Mouse (Mus musculus): Measurements from ENCODE around the gene Tmem59l. TPM values are rescaled to one million over a fixed set of nuclear protein-coding genes. Genes with fewer than 3 reads are reported as not detected.

Gene Tmem59l
- total RNA-seq, 2 experiments from 2014 or later, result not detected

DNA sequence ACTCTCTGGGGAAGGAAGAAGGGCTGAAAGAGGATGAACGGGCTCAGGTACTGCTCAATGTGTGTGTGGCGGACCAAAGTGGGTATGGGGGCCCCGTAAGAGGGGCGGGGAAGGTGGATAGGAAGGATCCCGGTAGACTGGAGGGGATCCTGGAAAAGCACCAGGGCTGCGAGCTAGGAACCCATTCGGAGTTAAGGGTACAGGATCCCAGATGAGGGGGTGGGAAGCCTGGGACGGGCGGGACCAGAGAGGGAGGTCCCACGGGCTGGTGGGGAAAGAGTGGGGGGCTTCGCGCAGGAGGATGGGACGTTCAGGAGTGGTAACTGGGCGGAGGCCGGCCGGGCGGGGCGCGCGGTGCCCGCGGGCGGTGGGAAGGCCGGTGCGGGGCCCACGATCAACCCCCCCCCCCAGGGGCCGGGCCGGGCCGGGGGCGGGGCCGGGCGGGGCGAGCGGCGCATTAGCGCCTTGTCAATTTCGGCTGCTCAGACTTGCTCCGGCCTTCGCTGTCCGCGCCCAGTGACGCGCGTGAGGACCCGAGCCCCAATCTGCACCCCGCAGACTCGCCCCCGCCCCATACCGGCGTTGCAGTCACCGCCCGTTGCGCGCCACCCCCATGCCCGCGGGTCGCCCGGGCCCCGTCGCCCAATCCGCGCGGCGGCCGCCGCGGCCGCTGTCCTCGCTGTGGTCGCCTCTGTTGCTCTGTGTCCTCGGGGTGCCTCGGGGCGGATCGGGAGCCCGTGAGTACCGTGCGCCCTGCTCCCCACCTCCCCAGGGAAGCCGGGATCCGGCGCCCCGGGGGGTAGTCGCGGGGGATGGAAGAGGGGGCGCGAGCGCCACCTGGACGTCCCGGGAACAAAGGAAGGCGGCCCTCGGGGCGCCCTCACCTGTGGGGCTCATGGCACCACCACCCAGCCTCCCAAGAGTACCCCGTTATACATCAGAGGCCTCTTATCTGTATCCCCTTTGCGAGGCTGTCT, 5.8 kb upstream of the Tmem59l start, which contains the start of gene Crlf1:
Gene Crlf1 (plus strand): TSS at position 495 of the 977 bp plus-strand sequence.
- DNase-seq, result no peak

DNA sequence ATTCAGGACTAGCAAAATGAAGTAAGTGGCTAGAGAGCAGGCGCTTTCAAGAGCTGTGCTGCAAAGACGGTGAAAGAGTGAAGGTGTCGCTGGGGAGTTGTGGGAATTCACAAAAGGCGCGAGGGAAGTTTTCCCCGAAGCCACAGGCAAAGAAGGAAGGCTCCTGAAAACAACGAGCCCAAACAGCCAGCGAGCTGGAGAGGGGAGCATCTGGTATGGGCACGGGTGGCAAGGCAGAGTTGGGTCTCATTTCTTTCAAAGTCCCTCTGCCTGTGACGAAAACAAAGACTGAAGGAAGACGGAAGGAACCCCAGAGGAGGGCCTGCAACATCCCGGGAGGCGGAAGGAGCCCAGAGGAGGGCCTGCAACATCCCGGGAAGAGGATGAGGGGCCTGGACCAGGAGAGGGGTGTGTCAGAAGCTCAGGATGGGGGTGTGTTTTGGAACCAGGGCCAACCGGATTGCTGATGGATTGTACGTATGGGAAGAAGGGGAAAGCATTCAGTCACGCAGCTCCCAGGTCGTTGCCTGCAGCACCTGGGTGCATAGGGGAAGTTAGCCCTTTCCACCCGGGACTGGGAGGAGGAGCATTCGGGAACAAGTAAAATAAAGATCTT, 3.8 kb upstream of the Tmem59l start:
- no peak for DNase-seq
- intact Hi-C loops (cut with DNase I; ENCODE audit: low total_unique reads), result loop anchor here (10.0 kb wide), 1 partner anchor 46 kb away; no protein-coding TSS in a partner anchor

More for the DNA sequence above, 5.8 kb upstream of the Tmem59l start, which contains the start of gene Crlf1:
- intact Hi-C loops (cut with DNase I; ENCODE audit: low total_unique reads), result loop anchor here (10.0 kb wide), 1 partner anchor 48 kb away; no protein-coding TSS in a partner anchor

DNA sequence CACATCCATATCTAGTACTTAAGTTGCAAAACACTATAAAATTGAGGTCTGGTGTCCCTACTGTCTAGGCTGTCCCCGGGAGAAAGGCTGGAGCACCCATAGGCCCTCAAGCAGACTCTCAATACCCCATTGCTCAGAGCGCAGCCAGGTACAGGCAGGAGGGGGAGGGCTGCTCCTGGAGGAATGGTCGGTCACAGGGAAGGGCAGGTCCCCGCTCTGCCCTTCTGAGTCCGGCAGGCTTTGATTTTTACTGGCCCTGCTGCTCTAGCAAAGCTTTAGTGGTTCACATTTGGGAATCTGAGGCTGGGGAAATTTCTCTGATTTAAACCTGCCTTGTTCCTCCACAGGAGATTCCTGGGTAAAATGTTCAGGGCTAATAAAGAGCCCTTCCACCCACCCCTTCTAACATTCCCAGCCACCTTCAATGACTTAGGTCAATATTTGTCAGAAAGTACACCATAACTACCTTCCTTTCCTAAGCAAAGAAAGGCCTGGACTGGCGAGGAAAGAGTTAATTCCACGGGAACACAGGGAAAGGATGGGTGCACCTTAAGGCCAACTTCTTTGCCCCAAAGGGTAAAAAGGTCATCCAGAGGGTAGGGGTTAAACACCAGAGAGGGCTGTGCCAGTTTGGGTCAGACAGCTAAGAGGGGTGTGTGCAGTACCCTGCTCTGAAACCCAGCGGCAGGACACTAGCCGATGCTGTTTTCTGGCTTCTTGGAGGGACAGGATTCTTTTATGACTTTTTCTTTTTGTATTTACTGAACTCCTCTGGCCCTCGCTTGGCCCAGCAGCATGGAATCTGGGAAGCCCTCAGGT, 3.1 kb upstream of the Tmem59l start:
- intact Hi-C loops (cut with DNase I; ENCODE audit: low total_unique reads), result loop anchor here (10.0 kb wide), 1 partner anchor 45 kb away; no protein-coding TSS in a partner anchor
- no peak for DNase-seq

DNA sequence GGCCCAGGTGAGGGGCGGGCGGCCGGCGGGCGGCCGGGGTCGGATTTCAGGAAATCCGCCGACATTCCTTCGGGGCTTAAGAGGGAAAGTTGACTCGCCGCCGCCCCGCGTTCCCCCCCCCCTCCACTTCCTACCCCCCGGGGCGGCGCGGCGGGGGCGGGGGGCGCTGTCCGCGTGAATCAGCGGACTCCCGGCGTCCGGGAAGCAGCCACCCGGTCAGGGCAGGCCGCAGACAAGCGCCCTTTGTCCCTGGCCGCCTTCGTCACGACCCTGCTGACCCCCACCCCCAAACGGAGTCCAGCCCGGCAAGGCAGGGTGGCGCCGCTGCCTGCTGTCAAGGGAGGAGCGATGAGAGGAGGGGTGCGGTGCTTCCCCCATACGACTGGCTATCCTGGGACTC, 2.4 kb upstream of the Tmem59l start:
- no peak for DNase-seq
- intact Hi-C loops (cut with DNase I; ENCODE audit: low total_unique reads), result no loop called here

DNA sequence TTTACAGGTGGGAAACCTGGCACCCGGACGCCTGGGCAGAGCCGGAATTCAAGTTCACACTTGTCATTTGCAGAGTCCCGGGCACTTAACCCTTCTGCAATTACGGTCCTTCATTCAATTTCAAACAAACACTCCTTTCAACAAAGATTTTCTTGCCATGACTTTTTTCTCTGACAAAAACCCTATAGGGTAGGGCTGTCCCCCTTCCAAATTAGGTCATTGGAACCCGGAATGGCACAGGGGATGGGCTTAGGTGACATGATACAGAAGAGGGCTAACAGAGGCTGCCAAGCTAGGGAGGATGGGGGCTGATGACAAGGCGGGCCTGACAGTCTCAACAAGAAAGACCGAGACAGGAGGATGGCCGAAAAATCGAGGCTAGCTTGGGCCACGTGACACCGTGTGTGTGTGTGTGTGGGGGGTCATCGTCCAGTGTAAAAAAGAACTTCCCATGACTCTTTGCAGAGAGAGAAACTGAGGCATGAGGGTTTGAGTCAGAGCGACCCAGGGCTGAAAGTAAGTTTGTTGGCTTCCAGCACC, 1.8 kb upstream of the Tmem59l start:
- intact Hi-C loops (cut with DNase I; ENCODE audit: low total_unique reads), result no loop called here
- DNase-seq, result no peak

DNA sequence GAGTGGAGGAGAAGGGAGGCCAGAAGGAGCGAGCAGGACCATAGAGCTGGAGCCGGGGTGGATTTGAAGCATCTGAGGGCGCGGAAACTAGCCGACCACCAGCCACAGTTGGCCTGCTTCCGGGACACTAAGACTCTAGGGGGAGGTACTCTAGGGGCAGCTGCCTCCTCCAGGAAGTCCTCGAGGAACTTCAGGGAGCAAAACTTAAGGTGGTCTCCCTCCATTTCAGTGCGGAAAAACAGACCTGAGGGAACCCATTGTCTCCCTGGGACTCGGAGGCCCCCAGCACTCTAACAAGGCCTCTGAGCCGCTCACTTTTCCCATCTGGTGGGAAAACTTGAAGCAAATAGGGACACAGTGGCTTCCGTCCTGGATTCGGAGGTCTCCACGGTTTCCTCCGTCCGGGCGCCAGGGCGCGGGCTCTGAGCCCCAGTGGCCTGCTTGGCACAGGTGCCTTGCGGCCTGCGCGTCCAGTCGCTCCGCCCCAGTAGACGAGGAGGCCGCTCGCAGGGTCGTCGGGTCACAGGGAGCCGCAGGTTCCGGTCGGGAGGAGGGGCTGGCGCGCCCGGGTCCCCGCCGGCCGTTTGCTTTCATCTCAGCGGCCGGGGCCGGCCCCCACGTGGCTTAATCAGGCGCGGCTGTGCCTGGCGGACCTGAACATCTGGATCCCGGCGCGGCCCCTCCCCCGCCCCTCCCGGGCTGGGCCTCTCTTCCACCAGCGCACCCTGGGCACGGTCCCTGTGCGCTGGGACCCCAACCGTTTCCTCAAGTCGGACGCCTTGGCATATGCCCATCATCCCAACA, 1.0 kb upstream of the Tmem59l start:
- DNase-seq, result no peak
- intact Hi-C loops (cut with DNase I; ENCODE audit: low total_unique reads), result no loop called here

DNA sequence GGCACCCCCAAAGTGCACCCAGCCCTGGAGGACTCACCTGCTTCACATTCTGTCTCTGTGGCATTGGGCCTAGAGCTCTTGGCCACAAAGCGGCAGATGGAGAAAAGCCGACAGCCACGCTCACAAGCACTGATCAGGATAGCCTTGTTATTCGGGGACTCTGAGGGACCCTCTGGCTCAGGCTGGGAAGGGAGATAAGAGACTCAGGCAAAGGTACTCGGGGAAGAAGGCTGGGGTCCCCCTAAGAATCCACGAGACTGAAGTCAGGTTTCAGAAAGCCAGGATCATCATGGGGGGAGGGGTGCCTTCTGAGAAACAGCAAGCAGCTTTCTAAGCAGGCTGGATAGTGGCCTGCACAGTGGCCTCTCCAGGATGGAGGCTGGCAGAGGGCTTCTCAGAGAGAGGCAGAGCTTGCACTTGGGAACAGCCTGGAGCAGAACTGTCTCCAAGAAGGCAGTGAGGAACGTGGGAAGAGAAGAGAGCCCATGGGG, 922 bp downstream of the Tmem59l start:
- no peak for DNase-seq
- intact Hi-C loops (cut with DNase I; ENCODE audit: low total_unique reads), result no loop called here

DNA sequence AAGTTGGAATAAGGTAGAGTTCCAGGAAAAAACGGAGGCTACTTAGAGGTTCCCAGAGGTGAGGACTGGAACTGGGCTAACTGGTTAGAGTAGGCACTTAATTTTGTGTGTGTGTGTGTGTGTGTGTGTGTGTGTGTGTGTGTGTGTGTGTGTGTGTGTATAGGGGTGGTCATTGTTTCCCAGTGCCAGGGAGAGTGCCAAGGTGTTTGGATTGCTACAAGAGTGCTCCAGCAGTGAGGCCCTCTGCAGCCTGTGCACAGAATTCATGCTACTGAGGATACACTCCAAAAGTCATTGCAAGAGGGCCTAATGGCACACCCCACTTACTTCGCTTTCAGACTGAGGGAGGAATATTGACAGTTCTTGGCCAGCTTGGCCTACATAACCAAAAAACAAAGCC, 4.2 kb downstream of the Tmem59l start:
- no peak for DNase-seq
- intact Hi-C loops (cut with DNase I; ENCODE audit: low total_unique reads), result no loop called here

DNA sequence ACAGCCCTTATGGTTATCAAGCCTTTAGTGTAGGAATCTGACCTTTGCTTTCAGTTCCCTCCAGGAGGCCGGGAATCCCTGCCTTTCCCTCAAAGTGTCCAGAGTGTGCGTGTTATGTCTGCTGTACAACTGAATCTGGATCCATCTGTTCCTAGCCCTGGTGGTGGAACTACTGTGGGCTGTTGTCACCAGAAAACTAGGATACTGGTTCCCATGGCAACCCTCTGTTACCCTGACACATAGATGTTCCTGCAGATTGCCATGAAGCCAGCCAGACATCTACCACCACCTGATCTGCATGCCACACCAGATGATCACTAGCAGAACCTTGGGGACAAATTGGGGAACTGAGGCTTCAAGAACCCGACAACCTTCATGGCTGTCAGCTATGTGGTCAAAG, 5.2 kb downstream of the Tmem59l start:
- intact Hi-C loops (cut with DNase I; ENCODE audit: low total_unique reads), result no loop called here
- DNase-seq, result no peak

DNA sequence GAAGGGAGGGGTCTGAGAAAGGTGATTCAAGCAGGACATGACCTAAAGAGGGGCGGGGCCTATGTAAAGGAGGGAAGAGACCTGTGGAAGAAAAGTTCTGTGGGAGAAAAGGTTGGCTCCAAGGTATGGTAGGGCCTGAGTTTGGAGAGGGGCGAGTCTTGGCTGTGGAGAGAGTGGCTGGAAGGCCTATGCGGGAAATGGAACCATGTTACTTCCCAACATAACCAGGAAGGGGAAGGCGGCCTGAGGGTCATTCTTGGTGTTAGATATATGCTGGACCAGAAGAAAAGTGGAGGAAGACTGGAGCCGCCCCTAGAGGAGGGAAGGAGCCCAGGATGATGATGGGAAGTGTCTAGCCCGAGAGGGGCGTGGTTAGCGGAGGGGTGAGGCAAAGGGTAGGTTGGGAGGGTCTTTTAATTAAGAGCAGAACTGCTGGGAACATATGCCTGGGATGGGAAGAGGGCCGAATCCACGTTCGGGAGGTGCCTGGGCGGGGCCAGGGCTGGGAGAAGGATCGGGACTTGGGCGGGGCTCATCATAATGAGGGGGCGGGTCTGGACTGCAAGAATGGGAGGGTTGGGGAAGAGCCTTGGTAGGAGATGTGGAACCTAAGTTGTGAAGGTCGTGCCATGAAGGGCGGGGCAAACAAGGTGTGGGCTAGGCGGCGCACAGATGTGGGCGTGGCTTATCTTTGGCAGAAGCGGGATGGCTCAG, 9.7 kb downstream of the Tmem59l start:
- intact Hi-C loops (cut with DNase I; ENCODE audit: low total_unique reads), result no loop called here
- no peak for DNase-seq

DNA sequence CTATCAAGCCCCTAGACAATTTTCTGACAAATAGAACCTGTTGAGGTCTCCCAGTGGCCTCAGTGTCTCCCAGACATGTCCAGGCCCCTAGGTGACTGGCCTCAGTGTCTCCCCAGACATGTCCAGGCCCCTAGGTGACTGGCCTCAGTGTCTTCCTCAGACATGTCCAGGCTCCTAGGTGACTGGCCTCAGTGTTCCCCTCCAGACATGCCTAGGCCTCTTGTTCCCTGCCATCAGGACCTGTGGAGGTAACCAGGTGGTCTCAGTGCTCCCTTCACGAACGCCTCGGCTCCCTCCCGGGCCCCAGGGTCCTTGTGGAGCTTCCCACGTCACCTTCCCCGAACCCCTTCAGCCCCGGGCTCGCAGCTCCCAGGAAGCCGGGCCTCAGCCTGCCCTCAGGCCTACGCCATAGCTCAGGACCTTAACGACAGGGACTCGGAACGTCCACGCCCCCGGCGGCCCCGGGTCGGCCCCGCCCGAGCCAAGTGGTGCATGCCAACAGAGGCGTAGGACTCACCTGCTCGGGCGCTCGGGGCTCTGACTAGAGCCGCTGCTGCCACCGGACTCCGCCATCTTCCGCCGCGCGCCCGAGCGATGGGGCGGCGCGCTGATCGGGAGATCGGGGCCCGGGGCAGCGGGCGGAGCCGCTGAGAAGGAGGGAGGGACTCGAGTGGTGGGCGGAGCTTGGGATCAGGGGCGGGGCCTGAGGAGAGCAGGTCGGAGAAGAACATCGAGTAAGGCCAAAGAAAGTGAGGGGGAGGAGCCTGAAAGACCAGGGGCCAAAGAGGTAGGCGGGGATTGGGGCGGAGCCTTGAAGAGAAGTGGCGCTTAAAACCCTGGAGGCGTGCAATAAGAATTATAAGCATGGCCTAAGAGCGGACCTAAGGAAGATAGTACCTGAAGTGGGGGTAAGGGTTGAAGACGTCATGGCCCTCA, 10.6 kb downstream of the Tmem59l start, which contains the start of gene Klhl26:
Gene Klhl26 (minus strand): TSS at position 636 of the 936 bp plus-strand sequence.
- intact Hi-C loops (cut with DNase I; ENCODE audit: low total_unique reads), result no loop called here
- peak; percentile 95 for DNase-seq

DNA sequence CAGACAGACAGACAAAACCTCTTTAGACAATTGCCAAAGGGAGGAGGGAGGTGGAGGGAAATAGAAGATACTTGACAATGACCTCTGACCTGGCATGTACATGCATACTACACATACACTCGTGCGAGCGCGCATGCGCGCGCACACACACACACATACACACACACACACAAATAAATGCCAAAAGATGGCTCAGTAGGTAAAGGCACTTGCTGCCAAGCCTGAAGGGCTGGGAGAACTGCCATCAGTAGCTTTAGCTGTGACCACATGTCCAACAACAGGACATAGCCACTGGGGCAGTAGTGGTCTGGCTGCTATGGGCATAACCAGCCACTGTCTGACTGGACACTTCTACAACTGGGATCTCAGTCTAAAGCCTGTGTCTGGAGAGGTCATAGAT, 15.3 kb downstream of the Tmem59l start:
- intact Hi-C loops (cut with DNase I; ENCODE audit: low total_unique reads), result no loop called here
- no peak for DNase-seq

DNA sequence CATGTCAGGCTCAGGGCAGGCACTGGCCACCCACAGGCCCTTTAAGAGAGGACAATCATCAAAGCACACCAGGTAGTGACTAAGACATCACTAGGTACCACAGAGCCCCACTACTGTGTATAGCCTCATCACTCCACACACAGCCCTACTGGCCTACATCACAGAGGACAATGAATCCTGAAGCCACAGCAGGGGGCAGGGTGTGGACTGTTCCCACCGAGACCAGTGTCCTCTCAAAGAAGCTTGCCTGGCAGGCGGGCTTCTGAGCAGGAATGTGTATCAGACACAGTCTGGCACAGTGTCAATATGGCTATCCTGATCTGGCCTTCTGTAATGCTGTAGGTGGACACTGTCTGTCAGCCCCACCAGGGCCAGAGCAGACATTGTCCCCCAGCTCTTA, 17.2 kb downstream of the Tmem59l start:
- intact Hi-C loops (cut with DNase I; ENCODE audit: low total_unique reads), result no loop called here
- no peak for DNase-seq

DNA sequence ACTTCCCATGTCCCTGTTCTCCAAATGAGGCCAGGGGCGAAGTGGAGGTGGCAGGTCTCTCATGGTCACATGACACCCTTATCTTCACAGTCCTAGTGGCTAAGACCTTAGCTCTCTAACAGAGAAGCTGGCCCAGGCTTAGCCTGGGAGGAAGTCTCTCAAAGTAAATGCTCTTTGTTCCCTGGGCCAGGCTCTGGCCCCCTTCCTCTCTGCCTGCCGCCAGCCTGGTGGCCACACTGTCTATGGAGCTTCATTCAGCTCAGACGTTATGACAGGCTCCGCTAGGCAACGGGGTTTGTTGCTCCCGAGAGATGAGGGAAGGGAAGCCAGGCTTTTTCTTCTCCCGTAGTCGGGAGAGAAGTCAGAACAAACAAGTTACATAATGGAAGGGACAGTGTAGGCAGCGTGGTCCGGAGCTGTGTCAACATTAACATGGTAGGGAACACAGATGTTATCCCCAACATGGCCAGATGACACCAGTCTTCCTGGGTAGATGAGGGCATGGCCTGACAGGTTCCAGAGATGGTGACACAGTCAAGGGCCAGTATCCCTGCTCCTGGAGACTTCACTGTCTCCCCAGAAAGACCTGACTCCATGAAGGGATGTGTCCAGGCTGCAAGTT, 17.8 kb downstream of the Tmem59l start:
- DNase-seq, result no peak
- intact Hi-C loops (cut with DNase I; ENCODE audit: low total_unique reads), result no loop called here

DNA sequence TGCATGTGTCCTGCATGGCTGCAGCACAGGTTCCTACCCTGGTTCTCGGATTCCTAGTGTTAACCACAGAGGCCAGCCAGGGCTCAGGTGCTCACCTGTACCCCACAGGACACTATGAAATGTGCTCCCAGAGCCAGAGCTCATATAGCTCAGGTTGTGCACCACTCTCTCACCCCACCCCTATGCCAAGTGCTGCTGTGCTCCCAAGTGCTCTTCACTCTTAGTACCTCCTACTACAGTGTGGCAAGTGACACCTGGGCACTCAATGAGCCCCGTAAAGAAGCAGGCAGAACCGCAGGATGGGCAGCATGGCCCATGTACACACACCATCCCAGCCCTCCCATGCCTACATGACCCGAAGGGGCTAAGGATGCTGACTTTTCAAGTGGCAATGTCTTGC, 18.4 kb downstream of the Tmem59l start:
- intact Hi-C loops (cut with DNase I; ENCODE audit: low total_unique reads), result no loop called here
- no peak for DNase-seq

DNA sequence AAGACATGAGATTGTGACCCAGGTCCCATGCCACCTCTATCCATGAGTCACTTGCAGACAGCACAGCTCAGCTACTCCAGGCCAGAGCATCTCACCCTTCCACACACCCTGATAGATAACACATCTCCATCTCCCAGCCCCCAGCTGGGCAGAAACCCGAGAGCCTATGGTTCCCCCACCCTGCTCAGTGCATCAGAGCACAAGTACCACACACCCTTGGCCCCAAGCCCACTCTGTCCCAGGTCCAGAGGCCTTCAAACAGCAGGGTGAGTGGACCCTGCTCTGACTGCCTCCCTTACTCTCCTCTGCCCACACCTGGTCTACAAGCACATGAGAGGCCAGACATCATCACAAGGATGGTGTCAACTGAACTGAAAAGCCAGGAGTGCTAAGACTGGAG, 19.3 kb downstream of the Tmem59l start:
- DNase-seq, result no peak
- intact Hi-C loops (cut with DNase I; ENCODE audit: low total_unique reads), result no loop called here

Data from gastrocnemius, postnatal 14 days (tissue).